Mouse (Mus musculus) monocyte, adult 5-6 weeks (primary cell): ENCODE data around the gene Erp27. TPM values are rescaled to one million over a fixed set of nuclear protein-coding genes. Genes with fewer than 3 reads are reported as not detected.

Experiments
- ATAC-seq: fragments of 153-309, 156-312 bp; replicated peaks from 2 replicates; pipeline ENCODE4 v1.8.0; 2017; ENCODE audit warnings: mild to moderate bottlenecking; ENCODE audit not compliant: low TSS enrichment, insufficient number of reproducible peaks, severe bottlenecking, poor library complexity, low FRiP score
- total RNA-seq: library from RNA; stranded (forward); fragments of 200-1000, 200-491, 200-594 nt; gene quantifications from 3 replicates; pipeline ENCODE4 v1.2.3, GENCODE M21; 2017

Erp27 gene
- total RNA-seq, 1 experiment from 2014 or later: 8.5 TPM

- no peak for ATAC-seq
Measured at GRCm38 (mm10) chr6:136915721-136916395, 6.1 kb downstream of the Erp27 start.

- no peak for ATAC-seq
Measured at GRCm38 (mm10) chr6:136914234-136914633, 7.7 kb downstream of the Erp27 start.

GRCm38 (mm10) chr6:136913384-136914126, 8.4 kb downstream of the Erp27 start:
- no peak for ATAC-seq

GRCm38 (mm10) chr6:136912751-136913265, 9.2 kb downstream of the Erp27 start:
- ATAC-seq: no peak

- no peak for ATAC-seq
Measured at GRCm38 (mm10) chr6:136910247-136910890, 11.6 kb downstream of the Erp27 start.

DNA sequence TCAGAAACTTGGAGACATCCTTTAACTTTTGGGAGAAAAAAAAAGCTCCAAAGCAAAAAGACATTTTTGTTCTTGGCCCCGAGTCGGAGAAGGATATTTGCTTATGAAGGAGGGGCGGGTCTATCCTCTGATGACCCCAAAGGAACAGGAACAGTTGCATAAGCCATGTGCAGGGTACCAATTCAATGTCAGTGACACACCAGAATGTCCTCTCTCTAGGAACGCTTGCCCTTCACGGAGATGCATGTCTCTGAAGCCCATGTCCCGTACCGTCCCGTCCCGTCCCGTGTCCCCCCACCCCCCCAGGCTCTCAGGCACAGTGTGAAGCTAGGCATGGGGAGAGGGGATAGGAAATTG, 15.1 kb downstream of the Erp27 start:
- ATAC-seq: no peak

DNA sequence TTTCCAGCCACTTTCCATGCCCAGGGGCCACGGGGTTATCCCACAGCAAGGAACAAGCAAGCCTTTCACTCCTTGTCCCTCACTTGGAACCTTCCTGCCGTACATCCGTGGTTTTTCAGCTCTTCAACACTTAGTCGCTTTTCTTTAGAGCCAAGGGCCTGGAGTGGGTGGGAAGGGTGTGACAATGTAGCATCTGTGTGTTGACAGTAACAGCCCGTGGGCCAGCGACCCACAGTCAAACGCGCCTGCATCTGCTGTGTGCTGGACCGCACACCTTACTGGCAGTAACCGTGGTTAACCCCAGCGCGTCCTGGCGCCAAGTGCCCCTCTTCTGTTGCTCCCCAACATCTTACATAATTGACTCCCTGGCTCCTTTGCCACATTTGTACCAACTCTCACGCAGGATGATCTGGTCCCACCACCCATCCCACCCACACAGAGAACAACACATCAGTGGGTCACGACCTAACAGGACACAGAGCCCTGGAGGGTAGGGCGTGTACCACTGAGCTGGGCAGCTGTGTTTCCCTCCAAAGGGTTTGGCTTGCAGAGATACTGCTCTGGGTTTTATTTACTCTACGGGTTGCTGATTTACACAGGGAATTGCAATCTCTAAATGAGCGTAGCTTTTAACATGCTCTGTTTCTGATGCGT, 15.6 kb downstream of the Erp27 start:
- ATAC-seq: no peak

DNA sequence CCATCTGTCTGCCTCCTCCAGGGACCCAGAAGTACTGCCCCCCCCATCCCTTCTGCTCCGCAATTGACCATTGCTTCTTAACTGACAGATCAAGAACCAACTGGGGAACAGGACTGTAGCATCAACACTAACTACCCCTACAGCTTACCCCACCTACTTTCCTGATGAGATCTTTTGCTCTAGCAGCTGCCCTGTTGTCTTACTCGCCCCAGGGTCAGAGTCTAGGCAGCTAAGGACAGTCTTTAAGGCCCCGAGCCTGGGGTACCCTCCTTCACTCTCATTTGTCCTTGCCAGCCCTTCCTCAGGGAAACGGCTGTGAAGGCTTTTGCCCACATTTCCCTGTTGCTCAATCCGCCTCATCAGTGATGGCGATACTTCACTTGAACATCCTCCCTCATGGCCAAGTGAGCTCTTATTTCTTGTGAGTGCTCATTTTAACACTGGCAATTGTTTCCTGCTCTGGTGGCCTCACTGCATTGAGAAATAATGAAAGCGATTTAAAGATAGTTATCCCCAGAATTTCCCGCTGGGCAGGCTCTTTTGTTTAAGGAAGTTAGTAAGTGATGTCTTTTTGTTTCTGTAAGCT, 18.0 kb downstream of the Erp27 start:
- no peak for ATAC-seq

DNA sequence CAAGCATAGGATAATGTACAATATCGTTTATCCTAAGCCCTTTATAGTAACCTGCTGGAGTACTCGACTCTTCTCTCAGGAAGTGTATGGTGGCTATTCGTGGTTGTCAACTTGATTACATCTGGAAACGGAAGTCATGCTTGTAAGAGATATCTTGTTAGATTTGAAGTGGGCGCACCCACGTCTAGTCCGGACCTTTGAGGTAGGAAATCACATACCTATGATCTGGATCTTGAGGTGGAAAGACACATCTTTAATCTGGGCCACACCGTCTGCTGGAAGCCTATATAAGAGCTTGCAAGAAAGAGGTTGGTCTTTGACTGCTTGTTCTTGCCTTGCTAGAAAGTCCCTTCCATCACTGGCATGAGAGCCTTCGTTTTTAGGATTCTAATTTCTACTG, 19.5 kb downstream of the Erp27 start:
- ATAC-seq: no peak

DNA sequence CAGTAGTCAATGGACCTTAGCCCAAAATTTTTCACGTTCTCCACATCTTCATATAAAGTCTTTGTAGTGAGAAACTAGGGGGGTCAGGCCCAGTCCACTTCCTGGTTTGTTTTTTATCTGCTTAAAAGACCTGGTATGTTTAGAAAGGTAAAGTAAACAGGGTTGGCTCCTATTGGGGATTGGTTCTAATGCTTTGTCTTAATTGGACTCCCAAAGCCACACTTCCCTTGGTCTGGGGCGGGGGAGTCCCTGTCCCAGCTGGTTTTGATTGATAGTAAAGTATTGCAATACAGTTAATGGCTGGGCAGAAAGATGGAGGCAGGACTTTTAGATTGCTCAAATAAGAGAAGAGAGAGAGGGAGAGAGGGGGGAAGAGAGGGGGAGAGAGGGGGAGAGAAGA, 21.0 kb downstream of the Erp27 start:
- ATAC-seq: no peak

DNA sequence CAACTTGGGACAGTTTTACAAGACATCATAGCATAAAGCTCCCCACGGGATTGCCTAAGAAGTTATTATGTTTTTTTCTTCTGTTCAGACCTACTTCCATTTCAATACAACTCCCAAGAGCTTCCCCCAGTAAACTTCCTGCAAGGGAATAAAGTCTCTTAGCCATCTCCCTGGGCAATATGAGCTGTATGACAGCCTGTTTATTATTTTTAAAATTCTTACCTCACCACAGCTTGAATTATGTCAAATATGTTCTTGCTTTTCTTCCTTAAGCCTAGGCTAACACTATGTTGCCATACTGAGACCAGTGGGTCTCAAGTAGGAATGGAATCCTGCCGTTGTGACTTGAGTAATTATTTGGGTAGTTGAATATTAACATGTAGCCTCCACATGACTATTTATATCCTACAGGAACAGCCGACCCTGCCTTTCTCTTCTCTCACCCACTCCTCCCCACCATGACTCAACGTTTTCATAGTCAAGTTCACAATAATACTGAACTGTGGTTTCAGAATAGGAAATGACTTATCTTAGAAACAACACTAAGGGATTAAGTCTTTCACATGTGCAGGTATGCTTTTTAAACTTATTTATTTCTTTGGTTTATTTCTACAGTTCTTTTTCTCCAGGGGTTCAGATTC, 21.5 kb downstream of the Erp27 start:
- no peak for ATAC-seq

GRCm38 (mm10) chr6:136898954-136899353, 23.0 kb downstream of the Erp27 start:
- no peak for ATAC-seq

DNA sequence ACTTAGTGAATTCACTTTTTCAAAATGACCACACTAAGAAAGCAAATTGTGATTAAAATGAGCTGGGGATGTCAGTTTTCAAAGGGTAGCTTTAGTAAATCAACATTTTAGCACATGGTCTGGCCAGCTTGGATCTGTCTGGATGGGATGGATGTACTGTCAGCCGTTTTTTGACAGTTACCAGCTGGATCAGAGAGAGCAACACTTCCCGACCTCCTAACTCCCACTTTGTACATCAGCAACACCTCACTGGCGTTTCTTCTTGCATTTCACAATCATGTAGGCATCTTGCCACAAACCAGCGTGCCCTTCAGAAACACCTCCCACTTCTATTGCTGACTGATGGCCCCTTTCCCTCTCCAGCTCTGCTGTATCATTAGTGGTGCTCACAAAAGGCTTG, 23.8 kb downstream of the Erp27 start:
- no peak for ATAC-seq

DNA sequence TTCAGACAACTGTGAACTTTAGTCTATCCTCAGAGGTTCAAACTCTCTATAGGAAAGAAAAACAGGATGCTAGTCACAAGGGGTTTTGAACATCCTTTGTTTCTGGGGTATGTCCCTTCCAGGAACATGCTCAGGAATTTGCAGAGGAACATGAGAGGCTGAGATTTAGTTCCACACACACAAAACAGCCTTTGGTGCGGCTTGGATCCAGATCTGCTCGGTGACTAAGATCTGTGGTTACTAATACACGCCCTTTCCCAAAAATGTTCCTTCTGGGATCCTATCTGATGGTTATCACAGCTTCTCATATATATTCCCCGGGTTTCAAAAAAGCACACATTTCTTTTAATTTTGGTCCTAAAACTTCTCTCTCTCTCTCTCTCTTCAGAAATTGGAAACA, 24.2 kb downstream of the Erp27 start:
- no peak for ATAC-seq

DNA sequence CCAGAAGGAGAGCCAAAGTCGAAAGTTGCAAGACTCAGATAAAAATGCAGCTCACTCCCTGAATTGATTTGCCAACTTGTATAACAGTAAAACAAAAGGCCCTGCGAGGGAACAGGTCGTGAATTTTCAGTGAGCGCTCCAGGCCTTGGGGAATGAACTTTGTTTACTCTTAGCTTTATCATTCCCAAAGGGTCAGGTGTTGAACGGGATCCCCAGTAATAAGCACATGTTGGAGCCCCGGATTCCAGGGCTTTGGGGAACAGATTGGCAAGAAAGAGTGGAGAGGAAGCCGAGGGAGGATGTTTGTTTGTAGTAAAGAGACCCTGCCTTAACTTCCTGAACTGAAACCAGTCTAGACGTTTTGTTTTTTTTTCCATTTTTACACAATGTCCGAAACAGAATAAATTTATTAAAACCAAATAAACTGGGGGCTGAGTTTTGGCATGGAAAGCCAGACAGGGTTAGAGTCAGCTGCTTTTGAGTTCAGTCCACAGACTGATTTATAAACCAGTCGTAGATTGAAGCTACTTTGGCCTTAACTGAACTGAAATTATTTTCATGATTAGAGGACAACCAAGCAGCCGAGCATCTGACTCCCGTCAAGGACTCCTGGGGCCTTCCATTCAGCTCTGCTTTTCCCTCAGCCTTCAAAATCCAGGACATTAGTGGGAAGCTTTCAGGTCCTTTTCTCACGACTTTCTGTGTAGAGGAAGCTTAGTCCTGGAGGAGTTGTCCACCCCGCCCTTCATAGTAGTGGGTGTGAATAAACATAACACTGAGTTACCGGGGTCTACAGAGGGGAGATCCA, 27.2 kb downstream of the Erp27 start:
- no peak for ATAC-seq

DNA sequence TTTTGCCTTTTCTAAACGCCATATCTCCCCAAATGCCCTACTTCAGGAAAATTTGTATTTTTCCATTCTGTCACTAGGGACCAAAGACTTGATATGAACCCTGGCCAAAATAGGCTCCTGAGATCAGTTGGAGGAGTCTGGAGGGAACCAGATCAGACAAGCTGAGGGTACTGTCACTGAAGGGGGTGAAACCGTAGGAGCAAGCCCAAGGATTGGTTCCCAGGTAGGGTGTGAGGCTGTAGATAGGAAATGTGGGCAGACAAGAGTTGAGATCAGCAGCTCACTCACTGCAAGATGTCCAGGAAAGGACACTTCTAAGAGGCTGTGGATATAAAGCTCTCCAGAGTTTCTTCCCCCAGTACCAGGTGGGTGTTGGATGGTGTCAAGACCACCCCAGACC, 30.0 kb downstream of the Erp27 start:
- ATAC-seq: no peak

GRCm38 (mm10) chr6:136889554-136889953, 32.4 kb downstream of the Erp27 start:
- ATAC-seq: no peak

DNA sequence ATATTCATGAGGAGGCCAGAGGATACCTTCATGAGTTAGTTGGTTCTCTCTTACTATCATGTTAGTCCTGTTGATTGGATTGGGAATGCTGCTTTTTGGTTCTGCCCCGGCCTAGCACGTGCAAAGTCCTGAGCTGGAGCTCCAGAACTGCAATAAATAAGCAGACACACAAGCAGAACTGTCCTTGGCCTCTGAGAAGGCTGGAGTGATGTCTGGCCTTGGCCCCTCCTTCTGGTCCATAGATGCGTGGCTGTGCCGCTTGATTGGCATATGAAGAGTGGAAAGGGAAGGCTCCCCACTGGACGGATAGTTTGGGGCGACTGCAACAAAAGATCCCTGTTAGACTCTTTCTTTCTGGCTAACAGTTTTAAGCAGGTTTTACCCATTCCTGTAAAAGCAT, 32.9 kb downstream of the Erp27 start:
- no peak for ATAC-seq
